In genomic region chr3:70012641-70013040, GRCm38 (mm10) we compare ENCODE assay signal across 47 mouse cellular contexts. TPM values are rescaled to one million over a fixed set of nuclear protein-coding genes. Genes with fewer than 3 reads are reported as not detected.
"Had no signal": no experiment of that assay in that cellular context is flagged by ENCODE, and none has a peak within 500 bp of the region (broad histone marks: within the 10 kb centered on the region; RNA-seq: fewer than 3 reads in every experiment).

No protein-coding gene starts in this region.

- H3K9me3 ChIP-seq: limb, embryonic 10.5 days; limb, embryonic 12.5 days; limb, embryonic 13.5 days; limb, embryonic 15.5 days; liver, embryonic 12.5 days; liver, embryonic 13.5 days; liver, embryonic 15.5 days; lung, embryonic 15.5 days; megakaryocyte, embryonic 14.5 days; midbrain, embryonic 10.5 days; midbrain, embryonic 12.5 days; midbrain, embryonic 13.5 days; midbrain, embryonic 15.5 days; neural tube, embryonic 12.5 days had no signal

- H3K27ac ChIP-seq: limb, embryonic 10.5 days; limb, embryonic 12.5 days; limb, embryonic 13.5 days; limb, embryonic 15.5 days; liver, embryonic 12.5 days; liver, embryonic 13.5 days; liver, embryonic 14.5 days; liver, embryonic 15.5 days; lung, embryonic 15.5 days; macrophage; midbrain, embryonic 10.5 days; midbrain, embryonic 12.5 days; midbrain, embryonic 13.5 days; midbrain, embryonic 15.5 days; neural tube, embryonic 12.5 days had no signal

- DNase-seq: left cerebral cortex, postnatal 4 days; liver; liver, embryonic 13.5 days; liver, postnatal 0 days; lung, adult 18-20 months; lung, adult 2 months; lung, embryonic 14.5 days; lung, postnatal 10 days; lung, postnatal 14 days; lung, postnatal 36 days; lung, postnatal 4 days; midbrain, embryonic 14.5 days had no signal

- H3K4me3 ChIP-seq: limb, embryonic 10.5 days; limb, embryonic 12.5 days; limb, embryonic 13.5 days; limb, embryonic 15.5 days; liver, embryonic 12.5 days; liver, embryonic 13.5 days; liver, embryonic 15.5 days; lung, embryonic 15.5 days; megakaryocyte, embryonic 14.5 days; midbrain, embryonic 10.5 days; midbrain, embryonic 12.5 days; midbrain, embryonic 13.5 days; midbrain, embryonic 15.5 days; myocyte; neural tube, embryonic 12.5 days had no signal

- H3K4me2 ChIP-seq: limb, embryonic 12.5 days; limb, embryonic 13.5 days; limb, embryonic 15.5 days; liver, embryonic 11.5 days; liver, embryonic 12.5 days; liver, embryonic 13.5 days; liver, embryonic 15.5 days; lung, embryonic 14.5 days; lung, embryonic 15.5 days; midbrain, embryonic 11.5 days; midbrain, embryonic 12.5 days; midbrain, embryonic 13.5 days; midbrain, embryonic 15.5 days; neural tube, embryonic 12.5 days had no signal

- H3K27me3 ChIP-seq: limb, embryonic 12.5 days; limb, embryonic 13.5 days; limb, embryonic 15.5 days; liver, embryonic 12.5 days; liver, embryonic 13.5 days; liver, embryonic 15.5 days; lung, embryonic 15.5 days; megakaryocyte, embryonic 14.5 days; midbrain, embryonic 12.5 days; midbrain, embryonic 13.5 days; midbrain, embryonic 15.5 days; neural tube, embryonic 12.5 days had no signal

- ATAC-seq: liver, embryonic 12.5 days; liver, postnatal 0 days; lung, postnatal 0 days; midbrain, embryonic 13.5 days; midbrain, embryonic 15.5 days; midbrain, embryonic 16.5 days had no signal

- H3K36me3 ChIP-seq: limb, embryonic 10.5 days; limb, embryonic 12.5 days; limb, embryonic 13.5 days; limb, embryonic 15.5 days; liver, embryonic 12.5 days; liver, embryonic 13.5 days; liver, embryonic 15.5 days; lung, embryonic 15.5 days; midbrain, embryonic 10.5 days; midbrain, embryonic 12.5 days; midbrain, embryonic 13.5 days; midbrain, embryonic 15.5 days; neural tube, embryonic 12.5 days had no signal

- H3K9ac ChIP-seq: limb, embryonic 12.5 days; limb, embryonic 13.5 days; limb, embryonic 15.5 days; liver, embryonic 12.5 days; liver, embryonic 13.5 days; liver, embryonic 14.5 days; liver, embryonic 15.5 days; liver, postnatal 0 days; lung, embryonic 14.5 days; lung, embryonic 15.5 days; midbrain, embryonic 12.5 days; midbrain, embryonic 13.5 days; midbrain, embryonic 15.5 days; neural tube, embryonic 12.5 days had no signal

- H3K4me1 ChIP-seq: limb, embryonic 10.5 days; limb, embryonic 12.5 days; limb, embryonic 13.5 days; limb, embryonic 15.5 days; liver, embryonic 12.5 days; liver, embryonic 13.5 days; liver, embryonic 15.5 days; lung, embryonic 15.5 days; megakaryocyte, embryonic 14.5 days; midbrain, embryonic 10.5 days; midbrain, embryonic 12.5 days; midbrain, embryonic 13.5 days; midbrain, embryonic 15.5 days; neural tube, embryonic 12.5 days had no signal

RNA-seq across cellular contexts. Expression of gene Otol1, which starts 5.2 kb away (rescaled TPM):
- total RNA-seq: left cerebral cortex, postnatal 10 days; left cerebral cortex, postnatal 14 days; left cerebral cortex, postnatal 25 days; left cerebral cortex, postnatal 36 days; liver, adult 2 months; megakaryocyte progenitor cell, adult 5-6 weeks; megakaryocyte, adult 5-6 weeks; megakaryocyte-erythroid progenitor cell, adult 5-6 weeks; midbrain, postnatal 0 days; monocyte, adult 5-6 weeks had no signal
- polyA plus RNA-seq: limb, embryonic 10.5 days; limb, embryonic 11.5 days; limb, embryonic 12.5 days; limb, embryonic 13.5 days; limb, embryonic 14.5 days; limb, embryonic 15.5 days; liver, adult 2 months; liver, embryonic 11.5 days; liver, embryonic 12.5 days; liver, embryonic 13.5 days; liver, embryonic 14.5 days; liver, embryonic 15.5 days; liver, embryonic 16.5 days; liver, postnatal 0 days; lung, adult 2 months; lung, embryonic 14.5 days; lung, embryonic 15.5 days; lung, embryonic 16.5 days; lung, postnatal 0 days; macrophage; midbrain, embryonic 10.5 days; midbrain, embryonic 11.5 days; midbrain, embryonic 12.5 days; midbrain, embryonic 13.5 days; midbrain, embryonic 14.5 days; midbrain, embryonic 15.5 days; midbrain, embryonic 16.5 days; midbrain, postnatal 0 days; myocyte; neural tube, embryonic 11.5 days; neural tube, embryonic 12.5 days had no signal
